Mouse (Mus musculus) brown adipose tissue, adult 24 weeks (tissue): ENCODE measurements around the gene Anxa9. TPM values are rescaled to one million over a fixed set of nuclear protein-coding genes. Genes with fewer than 3 reads are reported as not detected.
"Not testable (repeated sequence)": the region's sequence is repeated elsewhere in the genome, so short reads cannot be mapped to it uniquely, and the experiment has no call there.

Source experiments
- H3K27ac ChIP-seq: fragments of 200-500 bp; replicated peaks from 2 replicates; pipeline ENCODE4 v1.5.1; 2012; ENCODE audit warnings: low read depth, mild to moderate bottlenecking, low read length
- H3K4me1 ChIP-seq: fragments of 200-500 bp; 2 replicates; pipeline ENCODE4 v1.6.1; 2012; ENCODE audit warnings: low read length, mixed read lengths; ENCODE audit not compliant: control insufficient read depth, insufficient read depth, insufficient read length
- H3K4me3 ChIP-seq: fragments of 200-500 bp; 2 replicates; pipeline ENCODE4 v1.5.1; 2012; ENCODE audit warnings: low read depth, mild to moderate bottlenecking, low read length, moderate library complexity; ENCODE audit not compliant: insufficient read depth
- polyA plus RNA-seq: library from polyadenylated mRNA; stranded (reverse); fragments of >200 nt; gene quantifications from 2 replicates; pipeline ENCODE4 v1.2.4, GENCODE M21; 2012; ENCODE audit not compliant: missing spikeins, insufficient read depth, insufficient read length

The Anxa9 gene
- polyA plus RNA-seq = 0.63 and 1.5 TPM in 2 replicates

DNA sequence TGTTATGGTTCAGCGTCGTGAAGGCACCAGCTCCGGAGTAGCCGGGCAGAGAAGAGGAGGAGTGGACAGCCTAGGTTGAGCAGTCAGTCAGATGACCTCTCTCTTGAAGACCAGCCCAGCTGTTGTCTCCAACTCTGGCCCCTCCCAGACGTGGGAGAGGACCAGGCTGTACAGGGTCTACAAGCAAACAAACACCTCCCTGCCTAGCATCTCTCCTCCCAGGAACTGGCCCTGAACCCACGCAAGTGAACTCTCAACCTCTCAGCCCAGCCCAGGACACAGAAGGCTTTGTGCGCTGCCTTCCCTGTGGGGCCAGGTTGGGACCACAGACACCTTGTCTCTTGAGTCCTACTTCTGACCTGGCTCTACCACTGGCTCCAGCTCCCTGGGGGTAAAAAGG, at the start of gene Anxa9:
Gene Anxa9 (minus strand): TSS at position 77 of the 400 bp plus-strand sequence.
- Histone ChIP-seq H3K4me3 (no peak within 1 kb of the TSS), H3K4me1 (peaks cover 3% of the 10 kb centered on the region; the same call in 1 of the 2 replicates), H3K27ac (no peak within 1 kb of the TSS)

DNA sequence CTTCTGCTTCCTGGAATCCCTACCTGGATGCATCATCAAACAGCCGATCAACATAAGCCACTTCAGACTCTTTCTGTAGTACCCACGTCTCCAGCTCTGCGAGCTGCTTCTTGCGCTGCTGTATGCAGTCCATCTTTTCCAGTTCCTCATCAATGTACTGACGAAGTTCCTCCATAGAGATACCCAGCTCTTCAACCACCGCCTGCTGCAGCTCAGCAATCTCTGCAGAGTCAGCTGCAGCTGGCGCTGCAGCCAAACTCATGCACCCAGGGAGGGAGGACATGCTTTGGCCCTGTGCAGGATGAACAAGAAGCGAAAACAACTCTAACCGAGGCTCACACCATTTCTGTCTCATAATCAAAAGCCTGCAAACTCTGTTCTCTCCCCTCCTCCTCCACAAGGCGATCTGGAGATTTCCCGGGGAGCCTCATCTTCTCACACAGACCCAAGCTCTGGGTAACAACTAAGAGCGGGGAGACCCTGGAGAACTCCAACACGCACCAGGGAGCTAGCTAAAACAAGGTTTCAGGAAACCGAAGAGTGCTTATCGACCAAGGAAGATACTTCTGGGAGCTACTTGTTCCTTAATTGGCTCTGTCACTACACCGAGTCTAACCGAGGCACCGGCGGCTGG, 49.1 kb upstream of the Anxa9 start:
- not testable (repeated sequence) for H3K27ac ChIP-seq, H3K4me1 ChIP-seq
- peak overlapping the region; percentile 80 for H3K4me3 ChIP-seq

DNA sequence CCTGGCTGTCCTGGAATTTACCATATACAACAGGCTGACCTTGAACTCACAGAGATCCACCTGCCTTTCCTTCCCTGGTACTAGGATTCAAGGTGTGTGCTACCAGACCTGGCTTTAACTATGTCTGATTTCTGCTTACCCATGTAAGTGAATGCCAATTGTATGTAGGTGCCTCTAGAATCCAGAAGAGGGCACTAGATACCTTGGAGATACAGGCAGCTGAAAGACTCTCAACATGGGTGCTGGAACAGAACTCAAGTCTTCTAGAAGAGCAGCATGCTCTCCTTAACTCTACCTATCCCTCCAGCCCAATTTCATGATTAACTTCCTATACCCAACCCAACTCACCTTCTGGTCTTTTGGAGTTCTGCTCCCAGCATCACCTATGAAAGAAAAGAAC, 42.5 kb upstream of the Anxa9 start:
- H3K4me1 ChIP-seq = no peaks in the 10 kb centered on the region

DNA sequence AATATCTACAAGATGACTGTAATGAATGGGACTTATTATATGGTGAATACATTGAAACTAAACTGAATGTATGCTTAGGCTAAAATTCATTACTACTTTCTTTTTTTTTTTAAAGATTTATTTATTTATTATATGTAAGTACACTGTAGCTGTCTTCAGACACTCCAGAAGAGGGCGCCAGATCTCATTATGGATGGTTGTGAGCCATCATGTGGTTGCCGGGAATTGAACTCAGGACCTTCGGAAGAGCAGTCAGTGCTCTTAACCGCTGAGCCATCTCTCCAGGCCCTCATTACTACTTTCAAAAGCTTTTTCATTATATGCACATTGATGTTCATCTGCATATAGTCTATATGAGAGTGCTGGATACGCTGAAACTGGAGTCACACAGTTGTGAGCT, 41.4 kb upstream of the Anxa9 start:
- H3K4me1 ChIP-seq, H3K4me3 ChIP-seq, H3K27ac ChIP-seq: not testable (repeated sequence)

More for the DNA sequence above, 42.5 kb upstream of the Anxa9 start:
- Histone ChIP-seq H3K27ac (no peak overlapping the region), H3K4me3 (no peak overlapping the region)

DNA sequence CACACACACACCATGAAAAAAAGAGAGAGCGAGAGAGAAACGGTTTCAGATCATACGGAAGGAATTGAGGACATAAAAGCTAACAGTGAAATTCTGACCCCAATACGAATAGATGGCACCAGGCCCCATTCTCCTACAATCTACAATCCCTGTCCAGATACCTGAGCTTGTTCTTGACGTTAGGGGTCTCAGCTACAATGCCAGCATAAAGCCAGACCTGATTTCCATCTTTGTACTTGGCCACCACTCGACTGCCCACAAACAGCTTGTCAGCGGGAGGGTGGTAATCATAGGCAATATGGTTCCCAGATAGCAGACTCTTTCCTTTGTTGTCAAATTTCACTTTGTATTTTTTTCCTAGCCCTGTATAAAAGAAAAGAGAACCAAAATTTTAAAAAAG, 39.5 kb upstream of the Anxa9 start:
- no peak overlapping the region for H3K27ac ChIP-seq
- H3K4me3 ChIP-seq = no peak overlapping the region
- H3K4me1 ChIP-seq = no peaks in the 10 kb centered on the region

DNA sequence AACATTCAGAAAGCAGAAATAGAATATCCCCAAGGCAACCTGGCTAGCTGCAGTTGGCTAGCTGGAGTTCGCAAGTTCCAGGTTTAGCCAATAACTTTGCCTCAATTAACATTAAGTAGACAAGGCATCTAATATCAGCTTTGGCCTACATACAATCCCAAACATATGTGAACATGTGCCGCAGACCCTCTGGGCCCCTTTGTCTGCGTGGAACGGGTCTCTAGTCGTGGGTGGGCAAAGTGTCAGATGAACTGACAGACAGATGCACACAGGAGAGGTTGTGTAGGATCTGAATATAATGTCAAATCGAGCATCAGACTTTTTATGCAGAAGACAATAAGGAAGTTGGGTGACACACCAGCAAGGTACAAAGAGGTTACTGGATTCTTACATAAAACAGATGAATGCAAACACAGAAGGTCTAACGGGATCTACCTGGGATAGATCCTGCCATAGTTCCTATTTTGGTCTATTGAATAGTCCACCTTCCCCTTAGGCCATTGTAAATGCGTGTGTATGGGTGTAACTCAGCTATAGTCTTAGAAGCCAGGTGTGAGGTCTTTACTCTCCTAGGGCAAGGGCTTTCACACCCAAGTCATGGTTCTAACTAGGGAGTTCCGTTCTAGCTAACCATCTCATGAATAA, 36.5 kb upstream of the Anxa9 start:
- not testable (repeated sequence) for H3K27ac ChIP-seq, H3K4me3 ChIP-seq, H3K4me1 ChIP-seq

DNA sequence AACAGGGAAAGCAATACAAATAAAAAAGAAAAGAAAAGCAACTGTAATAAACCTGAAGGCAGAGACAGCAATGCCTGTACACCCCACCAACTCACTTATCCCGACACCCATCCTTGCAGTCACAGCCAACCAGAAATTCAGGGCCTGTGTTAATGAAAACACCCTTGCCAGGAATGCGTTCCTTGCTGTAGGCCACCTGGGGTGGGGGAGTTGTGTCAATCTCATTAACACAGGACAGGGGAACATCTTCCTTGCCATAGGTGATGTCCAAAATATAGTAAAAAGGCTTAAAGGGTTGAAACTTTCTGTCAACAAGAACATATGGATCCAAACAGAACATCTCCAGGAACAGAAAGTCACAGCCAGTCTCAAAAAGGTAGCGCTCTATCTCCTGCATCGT, 31.3 kb upstream of the Anxa9 start:
- H3K4me1 ChIP-seq = no peaks in the 10 kb centered on the region
- no peak overlapping the region for H3K4me3 ChIP-seq
- no peak overlapping the region for H3K27ac ChIP-seq

DNA sequence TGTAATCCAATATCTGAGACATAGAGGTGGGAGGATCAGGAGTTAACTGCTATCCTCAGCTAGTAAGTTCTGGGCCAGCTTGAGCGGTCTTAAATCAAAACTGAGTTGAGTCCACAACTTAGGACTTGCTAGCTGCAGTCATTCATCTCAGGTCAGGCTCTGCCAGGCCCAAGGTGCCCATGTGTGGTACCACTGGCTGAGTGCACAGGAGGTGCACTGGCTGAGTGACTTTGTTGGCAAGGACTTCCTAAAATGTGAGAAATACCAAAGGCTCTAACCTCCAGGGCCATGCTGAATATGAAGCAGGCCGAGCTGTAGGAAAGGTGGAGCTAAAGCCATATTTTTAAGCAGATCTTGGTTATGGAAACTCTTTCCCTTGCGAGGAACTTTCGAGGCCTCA, 30.4 kb upstream of the Anxa9 start:
- no peak overlapping the region for H3K4me3 ChIP-seq
- H3K27ac ChIP-seq = no peak overlapping the region
- no peaks in the 10 kb centered on the region for H3K4me1 ChIP-seq

DNA sequence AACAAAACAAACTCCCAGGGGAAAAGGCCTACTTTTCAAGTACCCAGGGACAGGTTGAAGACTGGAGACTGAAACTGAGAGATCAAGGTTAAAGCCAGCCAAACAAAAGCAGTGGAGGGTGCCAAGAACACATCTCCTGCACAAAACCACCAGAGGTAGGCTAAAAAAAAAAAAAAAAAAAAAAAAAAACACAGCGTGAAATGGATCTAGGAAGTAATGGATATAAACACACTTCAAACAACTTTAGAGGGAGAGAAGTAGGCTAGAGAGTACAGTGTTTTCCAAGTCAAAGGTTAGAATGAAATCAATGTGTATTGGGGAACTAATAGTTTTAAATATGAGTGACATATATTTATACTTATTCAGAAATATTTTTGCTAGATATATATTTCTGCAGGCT, 24.6 kb upstream of the Anxa9 start:
- H3K4me3 ChIP-seq = no peak overlapping the region
- no peaks in the 10 kb centered on the region for H3K4me1 ChIP-seq
- H3K27ac ChIP-seq = no peak overlapping the region

DNA sequence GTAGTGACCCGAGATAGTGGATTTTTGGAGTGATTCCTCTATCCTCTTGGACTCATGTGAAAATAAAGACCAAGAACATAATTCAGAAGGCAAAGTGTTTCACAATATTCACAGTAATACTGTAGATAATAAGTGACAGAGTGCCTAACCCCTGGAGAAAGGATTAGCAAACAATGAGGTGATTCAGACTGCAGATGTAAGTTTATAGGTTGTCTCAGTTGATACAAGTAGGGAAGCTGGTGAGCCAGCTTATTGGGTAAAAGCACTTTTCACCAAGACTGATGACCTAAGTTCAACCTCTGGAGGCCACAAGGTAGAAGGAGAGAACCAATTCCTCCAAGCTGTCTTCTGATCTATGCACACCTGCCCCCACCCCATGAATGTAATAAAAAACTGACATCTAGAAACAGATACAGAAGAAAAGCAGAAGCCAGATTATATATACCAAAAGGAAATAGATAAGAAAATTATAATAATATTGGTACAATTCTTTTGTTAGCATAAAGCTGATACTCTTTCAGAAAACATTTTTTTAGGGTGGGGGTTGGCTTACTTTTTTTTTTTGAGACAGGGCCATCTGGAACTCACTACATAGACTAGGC, 21.9 kb upstream of the Anxa9 start:
- Histone ChIP-seq H3K4me3 (no peak overlapping the region), H3K27ac (no peak overlapping the region), H3K4me1 (no peaks in the 10 kb centered on the region)

DNA sequence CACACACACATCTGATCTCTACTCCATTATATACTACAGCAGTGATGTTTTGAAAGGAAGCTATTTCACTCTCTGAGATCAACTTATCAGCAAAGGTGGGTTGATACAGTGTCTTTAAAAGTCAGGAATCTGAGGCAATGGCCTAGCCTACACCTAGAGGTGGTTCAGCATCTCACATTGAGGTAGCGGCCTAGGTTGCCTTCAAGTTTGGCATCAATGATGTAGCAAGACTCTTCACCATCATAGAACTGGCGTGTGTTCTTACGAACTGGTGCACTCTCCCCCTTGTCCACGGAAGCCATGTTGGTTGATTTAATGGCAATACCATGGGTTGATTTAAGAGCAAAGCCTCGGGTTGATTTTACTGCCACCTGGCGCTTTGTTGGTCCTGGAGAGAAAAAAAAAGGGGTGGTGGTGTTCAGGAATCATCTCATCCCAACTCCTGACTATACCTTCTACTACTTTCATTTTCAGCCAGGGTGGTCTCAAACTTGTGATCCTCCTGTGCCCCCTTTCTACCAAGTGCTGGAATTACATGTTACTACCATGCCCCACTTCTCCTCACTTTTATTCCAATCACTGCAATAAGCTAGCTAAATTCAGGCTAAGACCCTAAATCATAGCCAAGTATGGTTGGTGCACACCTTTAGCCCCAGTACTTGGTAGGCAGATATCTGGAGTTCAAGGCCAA, 17.6 kb upstream of the Anxa9 start:
- H3K4me3 ChIP-seq = no peak overlapping the region
- no peak overlapping the region for H3K27ac ChIP-seq
- no peaks in the 10 kb centered on the region for H3K4me1 ChIP-seq

DNA sequence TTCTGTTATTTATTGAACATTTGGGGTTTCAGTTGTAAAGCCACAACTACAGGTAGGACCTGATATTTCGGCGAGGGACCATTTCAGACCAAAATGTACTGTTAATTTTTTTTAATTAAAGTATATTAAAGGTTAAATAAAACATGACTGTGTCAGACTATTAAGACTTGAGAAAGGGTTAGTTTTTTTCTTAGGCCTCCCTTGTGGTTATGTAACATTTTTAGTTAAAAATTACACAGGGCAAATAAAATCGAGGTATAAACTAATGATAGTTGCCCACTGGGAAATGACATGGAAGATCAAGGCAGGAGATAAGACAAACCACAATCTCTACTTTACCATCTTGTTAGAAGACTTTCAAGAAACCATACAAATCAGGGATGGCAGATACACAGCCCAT, 16.5 kb upstream of the Anxa9 start:
- no peak overlapping the region for H3K4me3 ChIP-seq
- H3K27ac ChIP-seq = no peak overlapping the region
- H3K4me1 ChIP-seq = no peaks in the 10 kb centered on the region

DNA sequence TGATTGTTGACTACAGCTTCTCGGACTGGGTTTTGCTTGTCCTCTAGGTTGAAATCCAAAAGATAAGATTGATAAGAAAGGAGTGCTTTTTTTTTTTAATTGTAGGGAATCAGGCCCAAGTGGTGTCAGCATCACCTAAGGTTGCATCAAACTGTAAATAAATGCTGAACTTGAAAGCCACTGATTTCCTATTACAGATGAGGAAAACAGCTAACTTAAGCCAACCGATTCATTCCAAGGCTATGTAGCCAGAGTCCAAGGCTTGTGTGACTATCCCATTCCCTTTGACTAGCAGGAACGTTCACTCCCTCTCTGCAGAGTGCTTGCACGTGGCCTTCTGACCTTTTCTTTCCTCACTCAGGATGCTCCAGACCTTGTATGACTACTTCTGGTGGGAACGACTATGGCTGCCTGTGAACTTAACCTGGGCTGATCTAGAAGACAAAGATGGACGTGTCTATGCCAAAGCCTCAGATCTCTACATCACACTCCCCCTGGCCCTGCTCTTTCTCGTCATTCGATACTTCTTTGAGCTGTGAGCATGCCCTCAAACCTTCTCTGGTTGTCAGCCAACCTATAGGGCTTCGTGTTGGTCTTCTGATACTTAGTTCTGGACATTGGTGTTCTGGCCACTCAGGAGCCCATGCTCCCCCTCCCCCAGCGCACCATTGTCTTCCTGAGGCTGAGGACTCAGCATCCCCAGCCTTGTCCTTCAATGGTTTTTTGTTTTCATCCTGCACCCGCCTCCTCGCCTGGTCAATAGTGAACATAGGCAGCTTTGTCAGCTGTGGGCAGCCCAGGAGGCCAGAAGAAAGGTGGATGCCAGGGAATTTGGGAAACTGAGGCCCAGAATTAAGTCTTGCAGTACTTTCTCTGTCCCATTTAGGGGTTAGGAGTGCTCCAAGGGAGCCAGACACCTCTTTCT, 13.0 kb upstream of the Anxa9 start:
- Histone ChIP-seq H3K27ac (no peak overlapping the region), H3K4me3 (no peak overlapping the region), H3K4me1 (peaks cover 6% of the 10 kb centered on the region)

DNA sequence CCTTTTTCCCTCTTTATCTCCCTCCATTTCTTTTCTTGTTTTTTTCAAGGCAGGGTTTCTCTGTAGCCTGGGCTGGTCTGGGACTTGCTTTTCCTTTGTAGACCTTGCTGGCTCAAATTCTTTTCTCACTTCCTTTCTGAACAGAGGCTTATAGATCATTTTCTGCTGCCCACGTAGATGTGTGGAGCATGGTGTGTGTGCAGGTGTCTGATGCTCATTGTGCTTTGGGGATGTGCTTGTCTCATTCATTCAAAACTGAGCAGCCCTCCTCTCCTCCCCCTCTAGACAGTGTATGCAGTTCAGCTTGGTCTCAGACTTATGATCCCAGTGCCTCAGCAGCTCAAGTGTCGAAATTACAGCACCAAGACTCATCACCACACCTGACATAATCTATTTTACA, 12.1 kb upstream of the Anxa9 start:
- Histone ChIP-seq H3K27ac (no peak overlapping the region), H3K4me3 (no peak overlapping the region), H3K4me1 (peaks cover 6% of the 10 kb centered on the region)

DNA sequence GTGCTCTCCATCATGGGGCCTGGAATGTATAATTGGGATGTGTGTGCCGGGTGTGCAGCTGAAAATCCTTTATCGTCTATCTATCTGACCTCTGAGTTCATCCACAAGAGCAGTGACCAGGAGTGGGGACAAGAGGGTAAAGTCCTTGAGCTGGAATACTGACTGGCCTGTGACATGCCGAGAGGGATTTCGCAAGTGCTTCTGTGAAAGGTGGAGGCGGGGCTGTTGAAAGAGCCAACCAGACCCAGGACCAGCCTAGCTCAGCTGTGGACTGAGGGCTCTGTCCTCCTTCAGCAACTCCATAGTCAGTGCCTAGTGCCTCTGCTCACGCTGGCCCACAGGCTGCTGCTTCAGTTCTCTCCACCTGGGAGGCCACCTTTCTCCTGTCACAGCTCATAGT, 11.6 kb upstream of the Anxa9 start:
- Histone ChIP-seq H3K4me1 (peaks cover 6% of the 10 kb centered on the region), H3K27ac (peak overlapping the region; percentile 87), H3K4me3 (no peak overlapping the region)
